Mouse (Mus musculus): ENCODE measurements at regions not wholly inside any gene's neighbourhood (a gene's known extent, or its start where the extent isn't known, plus 50 kb on each side); places are given as distances from the start of the nearest gene placed in this dataset.

DNA sequence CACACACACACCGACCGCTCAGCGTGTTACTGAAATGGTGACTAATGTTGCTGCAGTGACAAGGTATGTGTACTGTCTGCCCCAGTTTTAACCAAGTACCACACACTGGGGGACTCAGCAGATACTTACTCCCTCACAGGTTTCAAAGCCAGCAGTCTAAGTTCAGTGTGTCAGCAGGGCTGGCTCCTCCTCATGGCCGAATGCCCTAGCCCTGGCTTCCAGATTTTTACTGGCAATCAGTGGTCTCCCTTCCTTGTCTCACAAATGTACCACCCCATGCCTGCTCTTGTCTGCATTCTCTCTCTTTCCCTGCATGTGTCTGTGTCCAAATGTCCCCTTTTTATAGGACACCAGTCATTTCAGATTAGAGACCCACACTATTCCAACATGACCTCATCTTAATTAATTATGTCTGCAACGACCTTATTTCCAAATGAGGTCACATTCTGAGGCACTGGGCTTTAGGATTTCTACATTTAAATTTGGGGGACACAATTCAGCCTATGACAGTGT is 114.7 kb downstream of the Uri1 start:
- ATAC-seq (replicated peaks in 1 of 2; ENCODE audit: insufficient read depth in 1 of 2, low FRiP score in 2 of 2, low TSS enrichment in 1 of 2, low read depth in 1 of 2, poor library complexity in 2 of 2, severe bottlenecking in 2 of 2): no peak

DNA sequence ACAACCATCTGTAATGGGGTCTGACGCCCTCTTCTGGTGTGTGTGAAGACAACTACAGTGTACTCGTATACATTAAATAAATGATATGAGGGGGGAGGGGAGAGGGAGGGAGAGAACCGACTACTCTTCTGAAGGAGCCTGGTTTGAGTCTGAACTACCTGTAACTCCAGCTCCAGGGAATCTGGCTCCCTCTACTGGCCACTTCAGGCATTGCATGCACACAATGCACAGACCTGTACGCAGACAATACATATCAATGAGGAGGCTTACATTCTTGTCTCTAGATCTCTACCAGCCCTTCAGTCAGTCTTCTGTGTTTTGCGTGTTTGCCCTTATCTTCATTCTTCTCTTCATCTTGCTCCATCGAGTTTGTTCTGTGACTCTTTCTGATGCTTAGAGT is 120.4 kb upstream of the Zfp536 start:
- no peak for ATAC-seq (replicated peaks in 1 of 2; ENCODE audit: insufficient read depth in 1 of 2, low FRiP score in 2 of 2, low TSS enrichment in 1 of 2, low read depth in 1 of 2, poor library complexity in 2 of 2, severe bottlenecking in 2 of 2)

DNA sequence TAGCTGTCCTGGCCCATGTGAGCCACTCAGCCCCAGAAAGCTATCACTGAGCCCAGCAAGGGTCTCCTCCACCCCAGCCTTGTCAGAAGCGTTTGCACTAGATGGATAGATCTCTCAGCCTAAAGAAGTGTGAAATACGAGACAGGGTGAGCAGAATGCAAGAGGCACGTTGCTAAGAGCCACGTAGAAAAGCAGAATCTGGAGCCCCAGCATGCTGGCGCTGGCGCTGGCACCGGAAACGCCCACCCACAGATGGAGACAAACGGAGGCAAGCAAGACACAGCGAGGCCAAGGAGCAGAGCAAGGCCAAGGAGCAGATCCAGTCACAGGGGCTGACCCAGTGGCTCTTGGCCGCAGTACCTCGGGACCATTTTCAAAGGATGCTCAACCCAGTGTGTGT is 100.9 kb upstream of the Zfp536 start:
- ATAC-seq (replicated peaks in 1 of 2; ENCODE audit: insufficient read depth in 1 of 2, low FRiP score in 2 of 2, low TSS enrichment in 1 of 2, low read depth in 1 of 2, poor library complexity in 2 of 2, severe bottlenecking in 2 of 2): no peak

DNA sequence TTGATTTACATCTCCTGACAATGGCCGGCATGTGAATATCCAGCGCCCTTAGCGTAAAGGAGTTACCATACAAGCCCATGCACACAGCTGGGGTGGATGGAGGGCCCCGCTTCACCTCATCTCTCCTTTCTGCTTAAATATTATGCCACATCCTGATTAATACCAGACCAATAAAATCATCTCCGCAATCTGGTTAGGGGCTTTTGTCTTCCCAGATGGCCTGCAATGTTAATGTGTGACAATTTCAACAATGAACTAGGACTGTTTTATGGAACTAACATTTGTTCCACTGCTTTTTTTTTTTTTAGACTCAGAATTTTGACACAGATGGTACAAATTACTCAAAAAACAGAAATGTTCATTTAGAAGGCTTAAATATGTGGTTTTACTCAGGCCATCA is 97.5 kb upstream of the Zfp536 start:
- no peak for ATAC-seq (replicated peaks in 1 of 2; ENCODE audit: insufficient read depth in 1 of 2, low FRiP score in 2 of 2, low TSS enrichment in 1 of 2, low read depth in 1 of 2, poor library complexity in 2 of 2, severe bottlenecking in 2 of 2)

DNA sequence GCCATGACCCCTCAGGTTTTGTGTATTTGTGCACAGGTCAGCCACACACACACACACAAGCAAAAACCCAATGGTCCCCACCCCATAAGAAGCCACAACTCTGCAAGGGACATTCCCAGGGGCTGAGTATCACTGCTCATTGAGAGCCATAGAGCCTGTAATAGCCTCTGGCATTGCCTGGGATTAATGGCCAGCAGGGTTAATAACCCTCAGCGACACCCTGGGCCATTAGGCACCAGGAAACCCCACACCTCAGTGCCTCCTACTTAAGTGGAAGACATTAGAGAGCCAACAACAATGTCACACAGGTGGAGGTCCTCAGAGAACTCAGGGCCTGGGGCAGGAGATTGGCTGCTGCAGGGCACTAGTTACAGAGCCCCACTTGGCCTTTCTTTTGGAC is 93.0 kb upstream of the Zfp536 start:
- ATAC-seq (replicated peaks in 1 of 2; ENCODE audit: insufficient read depth in 1 of 2, low FRiP score in 2 of 2, low TSS enrichment in 1 of 2, low read depth in 1 of 2, poor library complexity in 2 of 2, severe bottlenecking in 2 of 2): no peak

DNA sequence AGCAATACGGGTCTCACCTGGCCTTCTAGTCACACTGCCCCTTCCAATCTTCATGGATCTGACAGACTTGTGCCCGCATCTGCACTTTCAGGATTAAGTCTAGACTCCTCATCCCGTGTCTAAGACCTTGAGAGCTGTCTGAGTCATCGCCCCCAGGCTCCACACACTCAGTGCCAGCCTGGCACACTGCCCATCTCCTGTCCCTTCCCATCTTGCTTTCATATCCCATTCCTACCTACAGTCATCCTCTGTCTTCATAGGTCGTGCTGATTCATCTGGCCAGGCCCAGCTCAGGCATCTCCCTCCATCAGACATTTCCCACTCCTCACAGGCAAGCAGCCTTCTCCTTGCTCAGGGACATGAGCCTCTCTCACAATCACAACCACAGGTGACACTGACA is 78.0 kb upstream of the Zfp536 start:
- ATAC-seq (replicated peaks in 1 of 2; ENCODE audit: insufficient read depth in 1 of 2, low FRiP score in 2 of 2, low TSS enrichment in 1 of 2, low read depth in 1 of 2, poor library complexity in 2 of 2, severe bottlenecking in 2 of 2): no peak

DNA sequence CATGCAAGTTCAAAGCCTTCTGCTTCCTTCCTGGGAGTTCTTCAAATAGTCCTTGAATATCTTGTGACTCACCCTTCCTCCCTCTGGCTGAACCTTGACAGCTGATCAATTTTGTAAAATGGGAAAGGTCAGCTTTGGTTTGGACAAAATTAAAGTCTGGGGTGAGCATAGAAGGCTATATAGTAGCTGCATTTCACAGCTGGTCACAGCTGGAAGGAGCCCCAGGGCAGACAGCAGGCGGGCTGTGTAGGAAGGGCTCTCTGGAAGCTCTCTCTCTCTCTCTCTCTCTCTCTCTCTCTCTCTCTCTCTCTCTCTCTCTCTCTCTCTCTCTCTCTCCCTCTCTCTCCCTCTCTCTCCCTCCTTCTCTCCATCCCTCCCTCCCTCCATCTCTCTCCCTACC is 71.8 kb upstream of the Zfp536 start:
- ATAC-seq (replicated peaks in 1 of 2; ENCODE audit: insufficient read depth in 1 of 2, low FRiP score in 2 of 2, low TSS enrichment in 1 of 2, low read depth in 1 of 2, poor library complexity in 2 of 2, severe bottlenecking in 2 of 2): no peak

DNA sequence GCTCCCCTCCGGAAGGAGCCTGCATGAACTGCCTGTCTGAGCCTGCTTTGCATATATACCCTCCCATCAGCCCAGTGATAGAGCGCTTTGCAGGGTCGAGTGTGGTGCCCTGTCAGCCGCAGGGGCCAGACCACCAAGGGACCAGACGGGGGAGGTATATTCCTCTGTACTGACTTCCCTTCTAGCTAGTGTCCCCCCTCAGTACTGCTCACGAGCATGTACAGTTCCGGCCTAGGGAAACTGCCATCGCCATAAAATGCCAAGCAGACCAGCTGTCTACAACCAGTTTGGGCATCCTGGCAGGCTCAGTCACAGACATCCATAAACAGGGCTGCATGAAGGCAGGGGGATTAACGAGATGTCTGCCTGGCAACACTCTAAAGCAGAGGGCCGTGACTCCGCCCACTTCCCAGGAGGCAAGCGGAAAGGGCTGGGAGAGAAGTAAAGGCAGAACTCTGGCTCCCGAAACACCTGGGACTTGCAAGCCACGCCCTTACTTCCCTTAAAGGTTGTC is 68.6 kb upstream of the Zfp536 start:
- ATAC-seq (replicated peaks in 1 of 2; ENCODE audit: insufficient read depth in 1 of 2, low FRiP score in 2 of 2, low TSS enrichment in 1 of 2, low read depth in 1 of 2, poor library complexity in 2 of 2, severe bottlenecking in 2 of 2): 0 out of 4 replicates have a peak, but pooled peaks of 1 of the 2 experiments have one; percentile 4

DNA sequence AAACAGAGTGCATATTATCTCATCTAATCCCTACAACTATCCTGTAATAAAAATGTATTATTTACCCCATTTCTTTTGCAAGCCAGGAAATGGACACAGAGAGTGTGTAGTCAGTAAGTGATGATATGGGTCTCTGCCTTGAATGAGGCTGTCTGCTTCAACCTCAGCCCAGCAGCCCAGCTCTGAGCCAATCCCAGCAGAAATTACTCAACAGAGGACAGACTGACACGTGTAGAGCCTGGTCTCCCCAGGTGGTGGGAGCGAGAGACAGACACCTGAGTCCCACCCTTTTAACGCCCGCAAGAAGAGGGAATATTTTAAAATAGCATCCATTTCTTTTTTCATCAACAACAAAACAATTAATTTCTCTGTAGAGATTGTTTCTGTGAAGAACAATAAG is 68.1 kb upstream of the Zfp536 start:
- ATAC-seq (replicated peaks in 1 of 2; ENCODE audit: insufficient read depth in 1 of 2, low FRiP score in 2 of 2, low TSS enrichment in 1 of 2, low read depth in 1 of 2, poor library complexity in 2 of 2, severe bottlenecking in 2 of 2): no peak

DNA sequence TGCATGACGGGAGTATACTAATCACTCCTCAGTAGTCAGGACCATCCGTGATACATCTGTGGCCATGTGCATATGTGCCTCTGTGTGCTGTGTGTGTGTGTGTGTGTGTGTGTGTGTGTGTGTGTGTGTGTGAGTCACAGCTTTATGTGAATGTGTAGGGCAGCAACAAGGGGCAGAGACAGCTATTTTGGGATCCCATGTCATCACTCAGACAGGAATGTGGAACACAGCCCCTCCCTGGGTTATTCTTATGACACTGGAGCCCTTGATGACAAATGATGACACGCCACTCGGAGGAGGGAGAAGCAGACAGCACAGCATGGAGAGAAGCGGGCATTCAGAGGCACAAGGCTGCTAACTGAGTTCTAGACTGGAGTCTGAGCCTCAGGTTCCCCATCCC is 64.4 kb upstream of the Zfp536 start:
- no peak for ATAC-seq (replicated peaks in 1 of 2; ENCODE audit: insufficient read depth in 1 of 2, low FRiP score in 2 of 2, low TSS enrichment in 1 of 2, low read depth in 1 of 2, poor library complexity in 2 of 2, severe bottlenecking in 2 of 2)

DNA sequence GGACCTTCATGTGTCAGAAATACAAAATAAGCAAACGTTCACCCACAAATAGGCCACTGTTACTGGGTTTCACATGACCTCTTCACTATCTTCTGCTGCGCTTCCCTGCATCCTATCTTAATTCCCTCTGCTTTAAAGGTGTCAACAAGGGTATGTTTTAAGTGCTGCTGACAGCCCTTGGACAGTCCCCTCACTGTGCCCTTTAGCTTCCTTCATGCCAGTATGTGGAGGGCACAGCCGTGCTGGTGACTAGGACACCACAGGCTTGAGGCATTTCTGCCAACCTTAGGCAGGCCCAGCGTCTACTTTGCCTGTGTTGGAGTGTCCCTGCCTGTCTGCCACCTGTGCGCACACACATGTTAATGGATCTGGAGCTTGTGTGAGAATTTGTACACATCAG is 63.9 kb upstream of the Zfp536 start:
- ATAC-seq (replicated peaks in 1 of 2; ENCODE audit: insufficient read depth in 1 of 2, low FRiP score in 2 of 2, low TSS enrichment in 1 of 2, low read depth in 1 of 2, poor library complexity in 2 of 2, severe bottlenecking in 2 of 2): no peak

DNA sequence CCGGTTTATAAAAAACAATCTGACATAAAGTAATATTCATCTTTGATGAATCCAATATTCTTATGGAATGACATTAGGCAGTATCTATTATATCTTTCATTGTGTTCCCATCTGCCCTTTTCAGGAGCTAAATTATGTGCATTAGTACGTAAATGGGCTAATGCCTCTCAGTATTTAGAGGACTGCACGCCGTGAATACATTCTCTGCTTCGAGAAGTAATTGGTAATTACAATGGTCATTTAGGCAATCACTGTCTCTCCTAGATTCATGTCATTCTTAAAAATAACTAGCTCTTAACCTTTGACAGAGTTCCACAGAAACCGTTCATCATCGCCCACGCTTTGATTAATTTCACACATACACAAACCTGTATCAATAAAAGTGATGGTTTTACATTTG is 60.0 kb upstream of the Zfp536 start:
- ATAC-seq (replicated peaks in 1 of 2; ENCODE audit: insufficient read depth in 1 of 2, low FRiP score in 2 of 2, low TSS enrichment in 1 of 2, low read depth in 1 of 2, poor library complexity in 2 of 2, severe bottlenecking in 2 of 2): no peak

DNA sequence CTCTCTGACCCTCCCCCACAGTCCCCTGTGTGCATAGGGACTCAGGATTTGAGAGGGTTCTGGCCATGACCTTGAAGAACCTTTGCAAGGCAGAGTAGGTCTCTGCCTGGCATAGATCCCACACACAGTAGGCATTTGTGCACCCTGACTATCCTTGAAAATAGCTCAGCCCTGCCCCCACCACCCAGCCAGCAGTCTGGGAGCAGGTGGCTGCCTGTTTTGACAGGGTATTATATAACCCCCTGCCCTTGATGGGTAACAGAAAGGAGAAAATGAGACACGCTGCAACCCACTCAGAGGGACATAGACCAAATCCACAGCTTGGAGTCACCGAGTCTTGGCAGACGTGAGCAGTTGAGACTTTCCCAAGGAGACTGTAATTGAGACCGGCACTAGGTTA is 58.9 kb upstream of the Zfp536 start:
- no peak for ATAC-seq (replicated peaks in 1 of 2; ENCODE audit: insufficient read depth in 1 of 2, low FRiP score in 2 of 2, low TSS enrichment in 1 of 2, low read depth in 1 of 2, poor library complexity in 2 of 2, severe bottlenecking in 2 of 2)

DNA sequence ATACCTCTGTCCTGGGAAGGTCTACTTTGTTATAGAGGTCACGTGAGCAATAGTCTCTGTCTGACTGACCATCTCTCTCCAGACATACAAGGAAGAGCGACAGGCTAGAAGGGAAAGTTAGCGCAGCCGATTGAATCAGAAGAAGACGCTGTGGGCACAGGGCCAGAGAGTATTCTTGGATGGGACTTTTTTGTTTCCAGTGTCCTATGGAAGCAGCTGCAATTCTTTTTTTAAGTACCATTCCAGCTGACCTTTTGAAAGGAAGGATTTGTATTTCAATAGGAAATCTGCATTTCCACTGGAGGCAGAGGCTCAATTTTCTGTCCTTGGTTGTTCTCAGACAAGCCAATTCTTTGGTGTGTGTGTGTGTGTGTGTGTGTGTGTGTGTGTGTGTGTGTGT is 52.3 kb upstream of the Zfp536 start:
- no peak for ATAC-seq (replicated peaks in 1 of 2; ENCODE audit: insufficient read depth in 1 of 2, low FRiP score in 2 of 2, low TSS enrichment in 1 of 2, low read depth in 1 of 2, poor library complexity in 2 of 2, severe bottlenecking in 2 of 2)
